Mouse (Mus musculus) kidney, adult 2 months (tissue): ENCODE measurements around the gene Asb11. TPM values are rescaled to one million over a fixed set of nuclear protein-coding genes. Genes with fewer than 3 reads are reported as not detected.

Source experiments
- DNase-seq: peaks from one replicate; pipeline ENCODE4 v3.0.0; 2021
- H3K27ac ChIP-seq: fragments of 200-500 bp; 2 replicates; pipeline ENCODE4 v1.5.1; 2012; ENCODE audit warnings: low read depth, low read length, control low read depth, inconsistent platforms; ENCODE audit not compliant: insufficient read depth
- H3K27me3 ChIP-seq: fragments of 200-500 bp; replicated peaks from 2 replicates; pipeline ENCODE4 v1.6.1; 2012; ENCODE audit warnings: mild to moderate bottlenecking, moderate library complexity, low read length, inconsistent platforms; ENCODE audit not compliant: control insufficient read depth, insufficient read depth
- H3K36me3 ChIP-seq: fragments of 200-500 bp; 2 replicates; pipeline ENCODE4 v1.6.1; 2012; ENCODE audit warnings: mild to moderate bottlenecking, moderate library complexity, low read length, inconsistent platforms; ENCODE audit not compliant: control insufficient read depth, insufficient read depth
- H3K4me1 ChIP-seq: fragments of 200-500 bp; 2 replicates; pipeline ENCODE4 v1.6.1; 2011; ENCODE audit warnings: low read length; ENCODE audit not compliant: control insufficient read depth, insufficient read depth
- H3K4me3 ChIP-seq: fragments of 200-500 bp; 2 replicates; pipeline ENCODE4 v1.5.1; 2011; ENCODE audit warnings: mild to moderate bottlenecking, low read depth, low read length, control low read depth; ENCODE audit not compliant: insufficient read depth
- CTCF ChIP-seq: fragments of 200-500 bp; conservative IDR thresholded peaks from 2 replicates; pipeline ENCODE4 v1.5.1; 2011; ENCODE audit warnings: low read depth, mild to moderate bottlenecking, control low read depth, low read length, moderate library complexity, mixed read lengths; ENCODE audit not compliant: insufficient read depth, insufficient read length
- POLR2A ChIP-seq: fragments of 200-500 bp; IDR thresholded peaks from one replicate; pipeline ENCODE4 v1.6.1; 2011; ENCODE audit warnings: low read depth, low read length, control low read depth
- WGBS: fragments of 180-500 bp; shearing (Covaris S2); methylation state at CpG from one replicate; pipeline ENCODE4 v1.1.7; 2018; 5-methylcytosine and 5-hydroxymethylcytosine counted together
- polyA plus RNA-seq: library from polyadenylated mRNA; depleted of rRNA; stranded (reverse); fragments of >200 nt; gene quantifications from 2 replicates; pipeline ENCODE4 v1.2.3, GENCODE M21; 2012; rRNA removed

Asb11 gene
- polyA plus RNA-seq: 0.87 and 1.9 TPM in 2 replicates

DNA sequence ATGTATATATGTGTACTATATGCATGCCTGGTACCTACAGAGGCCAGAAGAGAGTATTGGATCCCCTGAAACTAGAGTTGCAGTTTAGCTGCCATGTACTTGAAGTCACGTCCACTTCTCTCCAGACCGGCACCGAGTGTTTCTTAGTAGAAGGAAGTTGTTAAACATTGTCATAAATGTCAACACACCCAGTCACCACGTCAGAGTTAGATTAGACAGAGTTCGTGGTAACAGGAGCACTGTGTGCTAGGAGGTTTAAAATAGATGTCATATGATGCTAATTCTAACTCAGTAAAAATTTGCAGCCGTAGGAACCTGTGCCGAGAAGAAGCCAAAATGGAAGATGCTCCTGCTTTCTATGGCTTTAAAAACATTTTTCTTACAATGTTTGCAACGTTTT lies at the start of gene Asb11:
Gene Asb11, plus strand, starts transcription at position 286 of the 400 bp plus-strand sequence.
- H3K4me1 ChIP-seq: peaks cover 5% of the 10 kb centered on the region
- H3K36me3 ChIP-seq: no peaks in the 10 kb centered on the region; the same call in 1 of the 2 replicates
- 32% methylated on average over 8 of the region's 8 CpGs for WGBS
- no peak within 1 kb of the TSS for H3K4me3 ChIP-seq
- DNase-seq: no peak
- no peaks in the 10 kb centered on the region for H3K27me3 ChIP-seq
- TF ChIP-seq POLR2A: no peak
- TF ChIP-seq CTCF: no peak
- no peak within 1 kb of the TSS for H3K27ac ChIP-seq

DNA sequence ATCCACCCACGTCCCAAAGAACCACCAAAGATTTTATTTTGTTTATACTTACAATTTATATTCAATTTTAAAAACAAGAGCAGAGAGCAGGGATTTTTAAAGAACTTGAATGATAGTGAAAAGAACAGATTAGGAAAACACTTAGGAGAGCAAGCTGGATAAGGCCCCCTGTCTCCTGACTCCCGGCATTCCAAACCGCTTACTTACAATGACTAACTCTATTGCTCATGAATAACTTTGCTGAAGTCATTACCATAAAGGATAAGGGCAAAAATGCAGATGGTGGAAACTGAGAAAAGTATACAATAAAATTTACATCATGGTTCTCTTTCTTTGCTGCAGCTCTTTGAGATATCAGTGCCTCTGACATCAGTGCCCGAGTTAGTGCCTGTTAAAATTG lies 42.7 kb upstream of the Asb11 start:
- TF ChIP-seq CTCF: no peak
- TF ChIP-seq POLR2A: no peak
- Histone ChIP-seq H3K4me3 (no peak overlapping the region), H3K27me3 (no peaks in the 10 kb centered on the region), H3K27ac (no peak overlapping the region), H3K36me3 (no peaks in the 10 kb centered on the region), H3K4me1 (no peaks in the 10 kb centered on the region)
- DNase-seq: no peak
- WGBS: 82% methylated on average over 4 of the region's 4 CpGs

DNA sequence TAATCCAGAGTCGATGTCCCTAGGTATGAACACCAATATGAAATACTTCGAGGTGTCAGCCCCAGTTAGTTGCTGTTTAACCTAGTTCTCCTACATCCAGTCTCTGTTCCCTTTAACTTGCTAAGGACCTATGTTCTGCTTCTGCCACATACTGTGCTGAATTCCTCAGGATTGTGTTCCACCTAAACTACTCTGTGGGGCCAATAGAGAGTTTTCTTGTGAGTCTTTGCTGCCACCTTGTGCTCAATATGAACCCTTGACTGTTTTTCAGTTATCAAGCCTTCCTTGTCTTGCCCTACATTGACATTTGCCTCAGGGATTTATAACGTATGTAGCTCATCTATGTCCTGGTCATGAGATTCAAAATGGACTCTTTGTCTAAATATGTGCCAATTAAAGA lies 38.3 kb upstream of the Asb11 start:
- WGBS: 51% methylated on average over 3 of the region's 3 CpGs
- no peak overlapping the region for H3K27ac ChIP-seq
- no peaks in the 10 kb centered on the region for H3K27me3 ChIP-seq
- no peaks in the 10 kb centered on the region for H3K36me3 ChIP-seq
- TF ChIP-seq POLR2A (no peak), CTCF (no peak)
- H3K4me1 ChIP-seq: no peaks in the 10 kb centered on the region
- H3K4me3 ChIP-seq: no peak overlapping the region
- DNase-seq: peak; percentile 28

DNA sequence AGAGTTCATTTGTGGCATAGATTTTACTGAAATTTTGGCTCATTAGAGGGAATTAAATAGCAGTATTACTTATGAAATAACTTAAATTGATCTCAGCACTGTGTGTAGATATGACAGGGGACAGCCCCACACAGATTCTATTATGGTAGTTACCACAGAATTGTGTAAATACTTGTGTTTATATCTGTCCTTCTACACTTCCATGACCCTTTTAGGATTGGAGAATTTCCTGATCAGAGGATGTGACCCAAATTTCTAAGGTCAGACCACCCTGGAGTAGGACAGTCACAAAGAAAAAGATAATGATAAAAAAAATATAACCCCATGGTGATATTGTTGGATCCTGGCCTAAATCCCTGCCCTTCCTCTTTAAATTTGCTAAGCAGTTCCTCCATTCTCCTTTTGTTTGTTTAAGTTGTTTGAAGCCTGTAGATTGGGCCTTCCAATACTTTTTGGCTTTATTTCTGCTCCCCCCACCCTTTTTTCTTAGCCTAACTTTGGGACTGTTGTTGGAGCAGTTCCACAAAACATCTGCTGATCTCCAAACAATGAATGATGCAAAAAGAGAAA lies 31.6 kb upstream of the Asb11 start:
- Histone ChIP-seq H3K27me3 (no peaks in the 10 kb centered on the region), H3K36me3 (no peaks in the 10 kb centered on the region), H3K27ac (no peak overlapping the region), H3K4me3 (no peak overlapping the region), H3K4me1 (no peaks in the 10 kb centered on the region)
- DNase-seq: no peak
- no peak for TF ChIP-seq CTCF
- no peak for TF ChIP-seq POLR2A

DNA sequence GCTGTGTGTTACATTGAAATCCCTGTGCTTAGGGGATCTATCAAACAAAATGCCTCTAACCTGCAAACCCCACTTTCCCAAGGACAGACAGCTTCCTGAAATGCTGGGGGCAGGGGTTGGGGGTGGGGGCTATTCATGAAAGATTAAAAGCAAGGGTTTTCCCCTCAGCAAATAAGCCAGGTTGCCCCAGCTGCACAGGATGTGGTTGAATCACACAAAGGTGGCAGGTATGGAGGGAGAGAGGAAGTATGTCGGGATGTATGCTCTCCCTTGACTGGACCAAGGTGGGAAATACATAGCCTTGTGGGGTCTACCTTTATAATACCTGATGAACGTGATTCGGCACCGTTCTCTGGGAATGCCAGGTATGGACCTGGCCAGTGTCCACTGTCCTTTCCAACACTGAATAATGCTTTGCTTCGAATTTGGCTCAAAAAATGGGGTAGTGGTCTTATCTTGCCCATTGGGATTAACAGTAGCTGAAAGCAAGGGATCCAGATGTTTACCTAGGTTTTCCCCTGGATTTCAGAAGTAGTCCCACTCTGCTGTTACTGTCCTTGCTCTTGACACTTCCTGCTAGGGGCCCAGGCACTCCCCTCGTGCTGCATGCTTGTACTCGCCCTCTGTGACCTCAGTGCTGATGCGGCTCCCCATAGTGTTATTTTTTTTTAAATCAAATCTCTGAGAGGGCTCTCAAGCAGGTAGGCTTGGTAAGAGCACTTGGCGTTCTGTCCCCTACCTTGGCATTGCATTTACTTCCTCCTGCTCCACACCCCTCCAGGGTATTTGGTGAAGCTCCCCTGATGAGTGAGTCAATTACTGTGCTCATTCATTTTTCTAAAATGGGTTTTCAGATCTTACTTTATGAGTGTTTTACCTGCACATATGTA lies 30.4 kb upstream of the Asb11 start:
- no peak overlapping the region for H3K27ac ChIP-seq
- no peaks in the 10 kb centered on the region for H3K4me1 ChIP-seq
- TF ChIP-seq CTCF (no peak), POLR2A (no peak)
- H3K4me3 ChIP-seq: no peak overlapping the region
- H3K36me3 ChIP-seq: no peaks in the 10 kb centered on the region
- H3K27me3 ChIP-seq: no peaks in the 10 kb centered on the region
- no peak for DNase-seq
- WGBS: 81% methylated on average over 9 of the region's 9 CpGs

DNA sequence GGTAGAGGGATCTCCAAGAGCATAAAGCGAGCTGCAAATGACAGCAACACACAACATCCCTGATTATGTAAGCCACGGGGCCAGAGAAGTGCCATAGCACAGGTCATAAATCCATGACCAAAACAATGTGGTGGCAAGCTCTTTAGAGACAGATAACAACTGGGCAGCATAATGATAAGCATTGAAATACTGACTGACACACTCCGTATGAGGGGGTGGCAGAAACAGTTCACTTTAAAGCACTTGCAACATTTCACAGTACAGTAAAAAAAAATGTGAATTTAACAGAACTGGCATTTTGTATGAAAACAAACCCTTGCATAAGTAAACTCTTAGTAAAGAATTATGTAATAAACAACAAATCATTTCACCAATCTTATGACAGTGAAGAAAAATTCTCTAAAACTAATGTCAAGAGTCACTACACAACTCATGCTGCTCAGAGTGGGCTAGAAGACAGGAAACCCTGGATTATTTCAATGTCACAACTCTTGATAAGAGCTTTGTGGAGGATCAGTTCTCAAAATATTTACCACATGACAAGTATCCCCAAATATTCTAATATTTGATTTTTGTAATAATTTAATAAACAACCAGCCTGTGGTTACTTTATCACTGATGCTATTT lies 28.4 kb upstream of the Asb11 start:
- Histone ChIP-seq H3K4me3 (no peak overlapping the region), H3K36me3 (no peaks in the 10 kb centered on the region), H3K27ac (no peak overlapping the region), H3K4me1 (no peaks in the 10 kb centered on the region), H3K27me3 (no peaks in the 10 kb centered on the region)
- TF ChIP-seq CTCF (no peak), POLR2A (no peak)
- WGBS: 60% methylated on average over 3 of the region's 3 CpGs
- no peak for DNase-seq

DNA sequence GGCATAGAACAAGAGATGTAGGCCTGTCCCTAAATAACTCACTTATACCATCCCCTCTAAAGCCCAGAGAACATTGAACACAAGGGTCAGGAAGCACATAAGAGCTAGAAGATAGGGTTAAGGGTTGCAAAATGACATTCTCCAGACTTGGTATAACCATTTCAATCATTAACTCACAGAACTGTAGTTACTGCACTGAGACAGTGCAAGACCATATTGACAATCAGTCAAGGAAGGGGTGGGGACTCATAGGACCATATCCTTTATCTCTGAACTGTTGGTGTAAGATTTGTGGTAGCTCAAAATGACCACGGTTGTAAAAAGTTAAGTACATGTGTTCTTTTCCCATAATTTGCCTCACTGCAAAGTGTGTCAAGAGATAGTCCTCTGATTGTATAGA lies 26.2 kb upstream of the Asb11 start:
- Histone ChIP-seq H3K27ac (no peak overlapping the region), H3K36me3 (no peaks in the 10 kb centered on the region), H3K4me3 (no peak overlapping the region), H3K4me1 (no peaks in the 10 kb centered on the region), H3K27me3 (no peaks in the 10 kb centered on the region)
- no peak for TF ChIP-seq POLR2A
- WGBS: 58% methylated on average over 1 of the region's 1 CpGs
- DNase-seq: no peak
